Mouse (Mus musculus): ENCODE data around the gene Sccpdh.
"Not testable (repeated sequence)": the region's sequence is repeated elsewhere in the genome, so short reads cannot be mapped to it uniquely, and the experiment has no call there.

Gene Sccpdh

GRCm38 (mm10) chr1:179667450-179667849, 560 bp upstream of the Sccpdh start:
- DNase-seq (ENCODE audit: low spot score in 2 of 2): no peak

GRCm38 (mm10) chr1:179668836-179669537, 977 bp downstream of the Sccpdh start:
- DNase-seq (ENCODE audit: low spot score in 2 of 2): peak in 1 of 2 experiments; percentile 36

- DNase-seq (ENCODE audit: low spot score in 2 of 2): no peak
These were observed 6.3 kb downstream of the Sccpdh start for GRCm38 (mm10) chr1:179674355-179674754.

- DNase-seq (ENCODE audit: low spot score in 2 of 2): no peak
These were observed 9.0 kb downstream of the Sccpdh start for GRCm38 (mm10) chr1:179677031-179677430.

- no peak for DNase-seq (ENCODE audit: low spot score in 2 of 2)
These were observed 11.3 kb downstream of the Sccpdh start for GRCm38 (mm10) chr1:179679326-179679725.

GRCm38 (mm10) chr1:179682753-179683152, 14.7 kb downstream of the Sccpdh start:
- DNase-seq (ENCODE audit: low spot score in 2 of 2): not testable (repeated sequence)

- DNase-seq (ENCODE audit: low spot score in 2 of 2): no peak
These were observed 18.3 kb downstream of the Sccpdh start for GRCm38 (mm10) chr1:179686348-179686747.

- no peak for DNase-seq (ENCODE audit: low spot score in 2 of 2)
These were observed 18.8 kb downstream of the Sccpdh start for GRCm38 (mm10) chr1:179686781-179687180.

- no peak for DNase-seq (ENCODE audit: low spot score in 2 of 2)
These were observed 19.3 kb downstream of the Sccpdh start for GRCm38 (mm10) chr1:179687305-179687704.

GRCm38 (mm10) chr1:179687966-179688365, 20.0 kb downstream of the Sccpdh start:
- DNase-seq (ENCODE audit: low spot score in 2 of 2): no peak

GRCm38 (mm10) chr1:179688415-179688814, 20.4 kb downstream of the Sccpdh start:
- DNase-seq (ENCODE audit: low spot score in 2 of 2): no peak

- DNase-seq (ENCODE audit: low spot score in 2 of 2): no peak
These were observed 20.9 kb downstream of the Sccpdh start for GRCm38 (mm10) chr1:179688914-179689313.

- no peak for DNase-seq (ENCODE audit: low spot score in 2 of 2)
These were observed 21.5 kb downstream of the Sccpdh start for GRCm38 (mm10) chr1:179689479-179689878.

GRCm38 (mm10) chr1:179704150-179704549, 36.1 kb downstream of the Sccpdh start:
- no peak for DNase-seq (ENCODE audit: low spot score in 2 of 2)

GRCm38 (mm10) chr1:179705154-179705553, 37.1 kb downstream of the Sccpdh start:
- DNase-seq (ENCODE audit: low spot score in 2 of 2): peak in 1 of 2 experiments; percentile 59

- DNase-seq (ENCODE audit: low spot score in 2 of 2): peak in 1 of 2 experiments; percentile 61
These were observed 41.4 kb downstream of the Sccpdh start for GRCm38 (mm10) chr1:179709390-179709789.

- no peak for DNase-seq (ENCODE audit: low spot score in 2 of 2)
These were observed 42.7 kb downstream of the Sccpdh start for GRCm38 (mm10) chr1:179710739-179711138.

GRCm38 (mm10) chr1:179712658-179713057, 44.6 kb downstream of the Sccpdh start:
- no peak for DNase-seq (ENCODE audit: low spot score in 2 of 2)

GRCm38 (mm10) chr1:179713367-179713766, 45.4 kb downstream of the Sccpdh start:
- no peak for DNase-seq (ENCODE audit: low spot score in 2 of 2)

GRCm38 (mm10) chr1:179715289-179715688, 47.3 kb downstream of the Sccpdh start:
- DNase-seq (ENCODE audit: low spot score in 2 of 2): not testable (repeated sequence)

- no peak for DNase-seq (ENCODE audit: low spot score in 2 of 2)
These were observed 47.8 kb downstream of the Sccpdh start for GRCm38 (mm10) chr1:179715786-179716185.

GRCm38 (mm10) chr1:179722811-179723469, 54.9 kb downstream of the Sccpdh start:
- no peak for DNase-seq (ENCODE audit: low spot score in 2 of 2)

GRCm38 (mm10) chr1:179728661-179729060, 60.7 kb downstream of the Sccpdh start:
- no peak for DNase-seq (ENCODE audit: low spot score in 2 of 2)
